ENCODE assay signal across 32 mouse cellular contexts in the genomic region with DNA sequence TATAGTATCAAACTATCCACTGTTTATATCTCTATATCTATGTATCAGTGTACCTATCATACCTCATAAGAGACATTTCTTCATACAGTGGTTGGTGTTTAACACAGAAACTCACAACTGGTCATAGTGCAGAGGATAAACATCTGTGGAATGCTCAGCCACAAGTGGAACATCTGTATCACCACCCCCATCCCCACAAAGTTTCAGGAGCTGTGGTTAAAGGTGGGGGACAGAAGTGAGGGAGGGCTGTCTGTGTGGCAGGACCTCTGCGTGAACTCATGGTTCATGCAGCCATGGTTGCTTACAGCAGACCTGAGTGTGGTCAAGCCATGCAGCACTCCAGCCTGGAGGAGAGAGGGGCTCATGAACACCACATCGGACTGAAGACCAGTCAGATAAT.
"Had no signal": no experiment of that assay in that cellular context is flagged by ENCODE, and none has a peak within 500 bp of the region (broad histone marks: within the 10 kb centered on the region; RNA-seq: fewer than 3 reads in every experiment).

No protein-coding gene starts in this region.

- H3K4me2 ChIP-seq: limb, embryonic 12.5 days; limb, embryonic 13.5 days; limb, embryonic 15.5 days; liver, embryonic 11.5 days; liver, embryonic 12.5 days; liver, embryonic 13.5 days; liver, embryonic 15.5 days; lung, embryonic 14.5 days; lung, embryonic 15.5 days; midbrain, embryonic 11.5 days; midbrain, embryonic 12.5 days; midbrain, embryonic 13.5 days; midbrain, embryonic 15.5 days; neural tube, embryonic 12.5 days had no signal

- H3K4me3 ChIP-seq: limb, embryonic 10.5 days; limb, embryonic 12.5 days; limb, embryonic 13.5 days; limb, embryonic 15.5 days; liver, embryonic 12.5 days; liver, embryonic 13.5 days; liver, embryonic 15.5 days; lung, embryonic 15.5 days; megakaryocyte, embryonic 14.5 days; midbrain, embryonic 10.5 days; midbrain, embryonic 12.5 days; midbrain, embryonic 13.5 days; midbrain, embryonic 15.5 days; myocyte; neural tube, embryonic 12.5 days had no signal

- H3K27ac ChIP-seq: limb, embryonic 10.5 days; limb, embryonic 12.5 days; limb, embryonic 13.5 days; limb, embryonic 15.5 days; liver, embryonic 12.5 days; liver, embryonic 13.5 days; liver, embryonic 14.5 days; liver, embryonic 15.5 days; lung, embryonic 15.5 days; macrophage; midbrain, embryonic 10.5 days; midbrain, embryonic 12.5 days; midbrain, embryonic 13.5 days; midbrain, embryonic 15.5 days; neural tube, embryonic 12.5 days had no signal

- H3K36me3 ChIP-seq: limb, embryonic 10.5 days; limb, embryonic 12.5 days; limb, embryonic 13.5 days; limb, embryonic 15.5 days; liver, embryonic 12.5 days; liver, embryonic 13.5 days; liver, embryonic 15.5 days; lung, embryonic 15.5 days; midbrain, embryonic 10.5 days; midbrain, embryonic 12.5 days; midbrain, embryonic 13.5 days; midbrain, embryonic 15.5 days; neural tube, embryonic 12.5 days had no signal

- H3K4me1 ChIP-seq: limb, embryonic 15.5 days; liver, embryonic 12.5 days; liver, embryonic 15.5 days; lung, embryonic 15.5 days; midbrain, embryonic 12.5 days; neural tube, embryonic 12.5 days had no signal

- H3K9ac ChIP-seq: limb, embryonic 12.5 days; limb, embryonic 13.5 days; limb, embryonic 15.5 days; liver, embryonic 12.5 days; liver, embryonic 13.5 days; liver, embryonic 14.5 days; liver, embryonic 15.5 days; liver, postnatal 0 days; lung, embryonic 14.5 days; lung, embryonic 15.5 days; midbrain, embryonic 12.5 days; midbrain, embryonic 13.5 days; midbrain, embryonic 15.5 days; neural tube, embryonic 12.5 days had no signal

- ATAC-seq: liver, embryonic 12.5 days; liver, postnatal 0 days; lung, postnatal 0 days; midbrain, embryonic 13.5 days; midbrain, embryonic 15.5 days; midbrain, embryonic 16.5 days had no signal

- H3K9me3 ChIP-seq: limb, embryonic 10.5 days; limb, embryonic 12.5 days; limb, embryonic 13.5 days; limb, embryonic 15.5 days; liver, embryonic 12.5 days; liver, embryonic 13.5 days; liver, embryonic 15.5 days; lung, embryonic 15.5 days; megakaryocyte, embryonic 14.5 days; midbrain, embryonic 10.5 days; midbrain, embryonic 12.5 days; midbrain, embryonic 13.5 days; midbrain, embryonic 15.5 days; neural tube, embryonic 12.5 days had no signal

- H3K27me3 ChIP-seq: limb, embryonic 12.5 days; limb, embryonic 15.5 days; liver, embryonic 15.5 days; midbrain, embryonic 12.5 days; midbrain, embryonic 13.5 days; midbrain, embryonic 15.5 days; neural tube, embryonic 12.5 days had no signal

- DNase-seq: left cerebral cortex, postnatal 4 days; liver; liver, embryonic 13.5 days; liver, postnatal 0 days; lung, adult 18-20 months; lung, adult 2 months; lung, embryonic 14.5 days; lung, postnatal 10 days; lung, postnatal 14 days; lung, postnatal 36 days; lung, postnatal 4 days; midbrain, embryonic 14.5 days had no signal
